Mouse (Mus musculus): ENCODE measurements at regions not wholly inside any gene's neighbourhood (a gene's known extent, or its start where the extent isn't known, plus 50 kb on each side); places are given as distances from the start of the nearest gene placed in this dataset.

DNA sequence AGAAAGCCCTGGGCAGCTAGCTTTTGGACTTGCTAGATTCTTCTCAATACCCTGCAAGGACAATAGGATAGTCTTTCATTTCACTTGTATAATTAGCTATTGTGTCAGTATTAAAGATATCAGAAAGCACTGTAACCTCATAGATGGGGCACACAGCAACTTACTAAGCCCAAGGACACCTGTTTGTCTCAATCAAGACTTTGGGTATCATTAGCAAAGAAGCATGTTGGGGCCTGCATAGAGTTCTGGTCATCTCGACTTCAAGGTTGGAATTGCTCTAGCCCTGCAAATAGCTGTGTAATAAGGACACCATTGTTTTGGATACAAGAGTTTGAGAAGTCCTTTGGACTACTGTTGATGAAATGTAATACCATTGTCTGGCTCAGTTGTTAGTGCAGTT is 104.6 kb upstream of the Rspo3 start:
- DNase-seq (ENCODE audit: low read depth, low spot score) = no peak

DNA sequence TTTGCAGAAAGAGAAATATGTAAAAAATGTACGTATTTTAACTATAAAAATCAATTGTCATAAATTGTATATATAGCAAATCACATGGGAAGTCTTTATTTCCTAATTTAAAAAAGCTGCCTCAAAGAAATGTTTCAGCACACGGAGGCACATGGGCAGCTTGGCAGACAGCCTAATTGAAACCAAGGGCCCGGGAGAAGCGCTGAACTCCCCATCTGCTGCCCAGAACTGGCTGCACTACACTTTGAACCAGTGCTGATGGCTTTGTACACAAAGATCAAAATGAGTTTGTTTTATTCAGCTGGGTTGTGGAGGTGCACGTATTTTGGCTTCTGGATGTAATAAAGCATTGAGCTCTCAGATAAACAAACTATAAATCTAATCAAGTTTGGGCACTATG is 100.2 kb upstream of the Rspo3 start:
- no peak for DNase-seq (ENCODE audit: low read depth, low spot score)

DNA sequence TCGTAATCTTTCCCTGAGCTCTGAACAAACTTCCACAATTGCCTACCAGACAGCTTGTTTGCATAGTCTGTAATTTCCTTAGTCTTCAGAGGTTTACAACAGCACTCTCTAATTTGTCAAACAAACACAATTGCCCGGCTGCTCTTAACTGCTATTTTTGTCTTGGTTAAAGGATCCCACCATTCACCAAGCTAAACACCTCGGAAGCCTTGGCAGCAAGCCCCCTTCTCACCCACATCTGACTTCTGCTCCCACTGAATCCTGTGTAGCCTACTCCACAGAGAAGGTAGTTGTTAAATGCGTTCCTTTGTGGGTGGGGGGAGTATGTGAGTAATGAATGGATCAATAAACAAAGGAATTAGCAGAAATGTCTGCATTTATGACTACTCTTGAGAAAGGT is 59.8 kb upstream of the Rspo3 start:
- DNase-seq (ENCODE audit: low read depth, low spot score) = no peak

DNA sequence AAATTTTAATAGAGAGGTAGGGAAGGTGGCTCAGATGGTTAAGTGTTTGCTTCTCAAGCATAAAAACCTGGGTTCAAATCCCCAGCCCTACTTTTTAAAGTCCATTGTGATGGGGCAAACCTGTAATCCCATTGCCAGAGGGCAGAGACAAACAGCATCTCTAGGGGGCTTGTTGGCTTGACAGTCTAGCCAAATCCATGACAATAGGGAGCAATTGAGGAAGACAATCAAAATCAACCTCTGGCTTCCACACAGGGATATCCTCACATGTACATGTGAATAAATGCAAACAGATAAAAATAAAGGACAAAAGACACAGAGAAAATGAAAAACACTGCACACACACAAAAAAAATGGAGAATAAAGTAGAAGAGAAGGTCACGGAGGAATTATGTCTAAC is 59.3 kb upstream of the Rspo3 start:
- no peak for DNase-seq (ENCODE audit: low read depth, low spot score)

DNA sequence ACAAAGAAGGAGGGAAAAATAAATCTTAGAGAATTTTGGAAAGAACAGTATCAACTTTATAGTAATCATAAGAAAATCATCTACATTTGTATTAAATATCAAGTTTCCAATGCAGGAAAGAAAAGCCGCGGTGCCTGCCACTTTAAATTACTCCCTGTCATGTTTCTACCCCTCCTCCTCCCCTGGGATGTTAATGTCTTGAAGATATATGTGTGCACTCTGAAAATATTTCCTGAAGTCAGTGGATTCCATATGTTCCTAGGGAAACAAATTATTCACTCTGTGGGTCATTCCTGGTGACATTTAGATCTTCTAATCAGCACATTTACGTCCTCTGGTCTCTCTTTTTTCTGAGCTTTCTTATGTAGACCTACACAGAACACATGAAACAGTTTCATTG is 57.2 kb upstream of the Rspo3 start:
- peak; percentile 37 for DNase-seq (ENCODE audit: low read depth, low spot score)

DNA sequence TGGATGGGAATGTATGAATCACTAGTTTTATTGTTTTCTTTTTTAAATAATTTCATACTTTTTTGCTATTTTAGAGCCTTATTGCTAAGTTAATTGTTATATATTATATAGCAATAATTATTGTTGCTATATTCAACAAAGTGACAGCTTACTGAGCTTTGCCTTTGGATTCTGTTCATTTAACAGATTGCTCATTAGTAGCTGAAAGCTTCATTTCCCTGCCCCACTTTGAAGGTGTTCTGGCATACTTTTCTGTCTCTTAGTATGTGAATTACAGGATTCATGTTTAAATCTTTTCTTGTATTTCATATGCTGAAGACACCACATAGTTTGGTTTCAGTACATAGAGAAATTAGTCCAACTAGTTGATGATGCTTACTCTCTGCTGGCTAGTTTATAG is 54.5 kb upstream of the Rspo3 start:
- no peak for DNase-seq (ENCODE audit: low read depth, low spot score)

DNA sequence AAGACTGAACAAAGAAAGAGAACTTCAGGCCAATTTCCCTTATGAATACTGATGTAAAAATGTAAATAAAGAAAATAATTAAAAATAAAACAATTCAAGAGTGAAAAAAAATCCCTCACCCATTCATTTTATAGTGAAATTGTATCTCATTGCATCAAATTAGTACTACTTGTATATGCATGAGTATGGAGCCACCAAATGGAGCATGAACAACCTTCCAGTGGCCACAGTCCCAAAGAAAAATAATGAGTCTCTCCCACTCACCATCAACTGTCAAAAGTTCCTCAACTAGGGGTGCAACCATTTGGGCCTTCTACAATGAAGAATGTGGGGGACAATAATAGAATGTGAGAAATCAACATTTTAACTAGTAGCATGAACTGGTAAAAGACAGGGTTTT is 54.1 kb upstream of the Rspo3 start:
- DNase-seq (ENCODE audit: low read depth, low spot score) = no peak
